Mouse (Mus musculus) forebrain, embryonic 10.5 days (tissue): ENCODE data around the gene Stab2. TPM values are rescaled to one million over a fixed set of nuclear protein-coding genes. Genes with fewer than 3 reads are reported as not detected.

Source experiments
- DNase-seq: peaks from one replicate; pipeline ENCODE4 v3.0.0-alpha.2; 2017; ENCODE audit warnings: low spot score; ENCODE audit errors: extremely low spot score
- H3K27ac ChIP-seq: fragments of 300-500 bp; sonication (generic); 2 replicates; pipeline ENCODE4 v1.5.1; 2016; ENCODE audit warnings: mild to moderate bottlenecking
- H3K27me3 ChIP-seq: fragments of 300-500 bp; sonication (generic); 2 replicates; pipeline ENCODE4 v1.6.1; 2016; ENCODE audit warnings: mild to moderate bottlenecking; ENCODE audit not compliant: poor library complexity, severe bottlenecking
- H3K36me3 ChIP-seq: fragments of 300-500 bp; sonication (generic); replicated peaks from 2 replicates; pipeline ENCODE4 v1.6.1; 2016; ENCODE audit warnings: mild to moderate bottlenecking, moderate library complexity
- H3K4me1 ChIP-seq: fragments of 300-500 bp; sonication (generic); 2 replicates; pipeline ENCODE4 v1.6.1; 2016
- H3K4me3 ChIP-seq: fragments of 300-500 bp; sonication (generic); 2 replicates; pipeline ENCODE4 v1.5.1; 2016; ENCODE audit warnings: mild to moderate bottlenecking, moderate library complexity
- H3K9me3 ChIP-seq: fragments of 300-500 bp; sonication (generic); 2 replicates; pipeline ENCODE4 v1.6.1; 2016; ENCODE audit warnings: mild to moderate bottlenecking, moderate library complexity
- WGBS: fragments of 180-500 bp; shearing (Covaris S2); methylation state at CpG from one replicate; pipeline ENCODE4 v1.1.7; 2016; 5-methylcytosine and 5-hydroxymethylcytosine counted together
- polyA plus RNA-seq: library from polyadenylated mRNA; unstranded; fragments of >200 nt; fragmentation: Nextera tagmentation; extraction: Ambion mirVana; gene quantifications from 2 replicates; pipeline ENCODE4 v1.2.1, GENCODE M21; 2016

Stab2 gene
- polyA plus RNA-seq = 0.02 and 0.06 TPM in 2 replicates

DNA sequence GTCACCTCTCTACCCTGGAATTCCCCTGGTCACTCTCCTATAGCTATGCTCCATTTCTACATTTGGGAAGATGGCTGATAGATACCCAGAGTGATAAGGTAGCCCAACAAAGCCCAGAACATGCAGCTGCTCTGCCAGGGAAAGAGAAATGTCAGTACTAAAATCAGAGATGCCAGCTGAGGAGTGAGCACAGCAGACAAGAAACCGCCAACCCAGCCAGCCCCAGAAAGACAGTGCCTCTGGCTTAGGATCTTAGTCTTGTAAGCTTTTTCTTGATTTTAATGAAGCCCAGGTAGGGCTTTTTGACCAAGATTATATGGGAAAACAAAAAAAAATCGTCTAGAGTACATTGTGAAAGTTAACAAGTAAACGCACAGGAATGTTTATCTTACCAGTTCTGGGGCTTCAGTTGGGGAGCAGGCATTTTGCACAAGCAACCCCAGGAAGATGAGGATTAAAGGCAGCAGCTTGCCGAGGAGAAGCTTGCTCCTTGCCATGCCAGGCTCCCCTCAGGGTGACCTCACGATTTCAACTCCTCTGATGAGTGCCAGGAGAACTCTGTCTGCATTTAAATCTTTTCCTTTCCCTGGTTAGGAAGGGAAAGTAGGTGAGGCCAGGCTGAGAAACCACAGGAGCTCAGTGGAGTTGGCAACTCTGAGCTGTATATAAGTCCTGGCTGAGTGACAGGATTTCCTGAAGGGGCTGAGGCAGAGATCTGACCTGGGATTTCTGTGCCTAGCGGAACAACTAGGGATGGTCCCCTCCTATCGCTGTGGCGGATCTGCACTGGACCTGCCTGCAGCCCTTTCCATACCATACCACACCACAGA lies at the start of gene Stab2:
Gene Stab2, minus strand, starts transcription at position 641 of the 830 bp plus-strand sequence.
- Histone ChIP-seq H3K27me3 (no peaks in the 10 kb centered on the region), H3K4me1 (no peaks in the 10 kb centered on the region), H3K9me3 (no peaks in the 10 kb centered on the region), H3K4me3 (no peak within 1 kb of the TSS), H3K27ac (no peak within 1 kb of the TSS), H3K36me3 (no peaks in the 10 kb centered on the region)
- 75% methylated on average over 8 of the region's 8 CpGs for WGBS
- no peak for DNase-seq

DNA sequence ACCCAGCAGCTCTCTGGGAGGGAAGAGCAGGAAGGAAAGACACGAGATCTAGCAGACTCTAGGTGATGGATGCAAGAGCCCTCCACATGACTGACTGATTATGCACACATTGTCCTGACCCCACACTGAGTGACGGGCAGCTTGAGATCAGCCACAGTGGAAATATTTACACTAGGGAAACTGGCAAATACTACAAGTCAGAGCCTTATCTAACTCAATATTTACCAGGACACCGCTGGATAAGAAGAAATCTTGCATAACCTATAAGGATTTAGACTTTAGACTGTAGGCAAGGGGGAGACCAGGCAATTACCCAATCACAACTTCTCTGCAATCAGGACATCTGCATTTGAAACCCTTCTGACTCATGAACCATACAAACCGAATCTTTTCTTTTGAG lies 43.9 kb upstream of the Stab2 start:
- H3K27ac ChIP-seq = no peak overlapping the region
- DNase-seq = no peak
- WGBS = 77% methylated on average over 4 of the region's 4 CpGs
- H3K9me3 ChIP-seq = no peaks in the 10 kb centered on the region
- peaks cover 6% of the 10 kb centered on the region for H3K4me1 ChIP-seq
- no peaks in the 10 kb centered on the region for H3K36me3 ChIP-seq
- H3K27me3 ChIP-seq = peaks cover 15% of the 10 kb centered on the region
- H3K4me3 ChIP-seq = no peak overlapping the region

DNA sequence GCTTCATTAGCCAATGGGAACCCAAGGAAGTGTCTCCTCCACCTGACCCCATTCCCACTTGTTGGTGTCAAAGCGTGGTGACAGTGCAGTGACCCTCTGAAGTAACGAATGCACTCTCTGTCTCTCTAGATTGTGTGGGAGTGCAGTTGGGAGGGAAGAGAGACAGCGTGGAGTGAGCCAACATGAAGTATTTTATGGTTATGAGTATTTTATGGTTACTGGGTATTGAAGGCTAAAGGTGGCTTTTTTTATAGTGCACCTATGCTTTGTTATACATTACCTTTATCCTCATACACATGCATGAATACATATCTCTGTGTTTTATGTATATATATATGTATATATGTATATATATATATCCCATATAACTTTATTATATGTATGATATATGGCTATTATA lies 41.4 kb upstream of the Stab2 start:
- H3K4me3 ChIP-seq = no peak overlapping the region
- H3K4me1 ChIP-seq = peaks cover 26% of the 10 kb centered on the region
- no peaks in the 10 kb centered on the region for H3K9me3 ChIP-seq
- 83% methylated on average over 3 of the region's 3 CpGs for WGBS
- no peak for DNase-seq
- H3K36me3 ChIP-seq = no peaks in the 10 kb centered on the region
- peaks cover 6% of the 10 kb centered on the region for H3K27me3 ChIP-seq
- no peak overlapping the region for H3K27ac ChIP-seq

DNA sequence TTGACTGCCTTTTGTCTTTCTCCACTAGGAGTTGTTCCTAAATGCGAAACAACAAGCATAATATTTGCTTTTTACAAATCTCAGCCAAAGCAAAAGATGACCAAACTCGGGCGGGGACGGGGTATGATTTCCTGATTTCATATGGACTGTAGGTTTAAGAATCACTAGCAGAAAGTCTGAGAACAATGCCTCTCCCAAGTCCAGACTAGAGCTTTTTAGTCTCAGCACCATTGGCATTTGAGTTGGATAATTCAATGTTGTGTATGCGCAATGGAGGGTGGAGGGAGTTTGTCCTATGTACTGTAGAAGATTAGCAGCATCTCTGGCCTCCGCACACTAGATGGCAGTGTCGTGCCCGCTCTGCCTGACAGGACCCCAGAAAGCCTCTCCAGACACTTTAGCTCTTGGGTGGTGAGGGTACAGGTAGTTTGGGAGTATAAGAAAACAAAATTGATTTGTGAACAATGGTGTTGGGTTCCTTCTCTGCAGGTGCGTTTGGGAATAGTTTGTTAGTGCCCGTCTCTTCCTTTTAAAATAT lies 39.2 kb upstream of the Stab2 start:
- peaks cover 26% of the 10 kb centered on the region for H3K4me1 ChIP-seq
- H3K9me3 ChIP-seq = no peaks in the 10 kb centered on the region
- H3K27ac ChIP-seq = peak overlapping the region; percentile 76
- H3K4me3 ChIP-seq = no peak overlapping the region
- peaks cover 7% of the 10 kb centered on the region; the same call in 1 of the 2 replicates for H3K27me3 ChIP-seq
- 84% methylated on average over 10 of the region's 10 CpGs for WGBS
- no peak for DNase-seq
- H3K36me3 ChIP-seq = no peaks in the 10 kb centered on the region

DNA sequence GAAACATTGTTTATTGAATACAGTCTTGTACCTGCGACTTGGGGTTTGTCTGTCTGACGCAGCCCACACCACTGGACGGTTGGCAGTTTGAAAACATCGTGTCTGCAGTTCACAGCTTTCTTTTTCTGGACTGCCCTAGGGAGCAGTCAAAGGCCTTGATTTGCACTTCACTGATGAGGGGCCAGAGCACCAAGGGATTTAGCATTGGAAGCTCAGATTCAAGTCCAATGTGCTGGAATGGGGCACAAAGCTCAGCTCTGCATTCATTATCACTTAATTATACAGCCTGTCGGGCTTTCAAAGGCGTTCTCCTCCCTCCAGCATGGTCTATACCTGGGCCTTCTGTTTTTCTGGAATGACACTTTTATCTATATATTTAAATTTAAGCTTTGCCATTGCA lies 38.6 kb upstream of the Stab2 start:
- 29% methylated on average over 6 of the region's 6 CpGs for WGBS
- no peaks in the 10 kb centered on the region for H3K9me3 ChIP-seq
- no peaks in the 10 kb centered on the region for H3K36me3 ChIP-seq
- peaks cover 28% of the 10 kb centered on the region for H3K4me1 ChIP-seq
- H3K27ac ChIP-seq = peak overlapping the region; percentile 76
- no peak overlapping the region for H3K4me3 ChIP-seq
- peaks cover 7% of the 10 kb centered on the region; the same call in 1 of the 2 replicates for H3K27me3 ChIP-seq
- peak; percentile 44 for DNase-seq

DNA sequence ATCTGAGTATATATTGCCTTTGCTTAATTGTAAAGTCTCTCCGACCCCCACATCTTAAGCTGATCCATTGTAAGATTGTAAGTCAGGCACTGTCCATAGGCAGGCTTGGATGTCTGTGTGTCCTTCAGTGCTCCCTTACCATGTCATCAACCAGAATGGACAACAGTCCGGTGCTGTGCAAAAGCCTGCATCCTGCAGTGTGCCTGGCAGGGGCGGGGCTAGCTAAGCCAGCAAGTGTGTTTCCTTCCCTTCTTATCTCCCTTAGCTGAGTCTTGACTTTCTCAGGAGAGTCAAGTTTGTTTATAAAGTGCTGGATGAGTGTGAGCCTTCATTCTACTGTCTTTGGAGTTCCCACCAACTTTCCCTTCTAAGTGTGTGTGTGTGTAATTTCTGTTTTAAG lies 37.4 kb upstream of the Stab2 start:
- no peak for DNase-seq
- 75% methylated on average over 3 of the region's 3 CpGs for WGBS
- Histone ChIP-seq H3K9me3 (no peaks in the 10 kb centered on the region), H3K4me3 (no peak overlapping the region), H3K4me1 (peaks cover 33% of the 10 kb centered on the region), H3K36me3 (no peaks in the 10 kb centered on the region), H3K27ac (peak overlapping the region; percentile 76), H3K27me3 (peaks cover 7% of the 10 kb centered on the region; the same call in 1 of the 2 replicates)

DNA sequence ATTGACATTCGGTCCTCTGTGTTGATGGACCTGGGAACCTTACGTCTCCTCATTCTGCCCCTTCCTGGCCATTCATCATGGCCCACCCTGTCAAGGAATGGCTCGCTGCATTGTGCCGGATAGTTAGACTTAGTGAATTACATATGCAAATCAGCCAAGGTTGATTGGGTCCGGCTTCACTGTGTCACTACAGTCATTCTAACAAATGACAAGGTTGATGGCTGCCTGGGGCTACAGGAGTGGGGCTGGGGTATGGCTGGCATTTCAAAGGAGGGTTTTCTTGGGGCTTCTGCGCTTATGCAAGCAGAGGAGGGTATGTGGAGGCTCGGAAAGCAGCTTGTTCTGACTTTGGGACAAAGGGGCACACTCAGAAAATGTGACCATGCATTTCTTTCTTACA lies 33.4 kb upstream of the Stab2 start:
- peaks cover 29% of the 10 kb centered on the region for H3K27me3 ChIP-seq
- no peak for DNase-seq
- no peaks in the 10 kb centered on the region for H3K9me3 ChIP-seq
- H3K27ac ChIP-seq = no peak overlapping the region
- peaks cover 34% of the 10 kb centered on the region for H3K4me1 ChIP-seq
- no peak overlapping the region for H3K4me3 ChIP-seq
- whole genome bisulfite sequencing = 82% methylated on average over 7 of the region's 7 CpGs
- H3K36me3 ChIP-seq = no peaks in the 10 kb centered on the region

DNA sequence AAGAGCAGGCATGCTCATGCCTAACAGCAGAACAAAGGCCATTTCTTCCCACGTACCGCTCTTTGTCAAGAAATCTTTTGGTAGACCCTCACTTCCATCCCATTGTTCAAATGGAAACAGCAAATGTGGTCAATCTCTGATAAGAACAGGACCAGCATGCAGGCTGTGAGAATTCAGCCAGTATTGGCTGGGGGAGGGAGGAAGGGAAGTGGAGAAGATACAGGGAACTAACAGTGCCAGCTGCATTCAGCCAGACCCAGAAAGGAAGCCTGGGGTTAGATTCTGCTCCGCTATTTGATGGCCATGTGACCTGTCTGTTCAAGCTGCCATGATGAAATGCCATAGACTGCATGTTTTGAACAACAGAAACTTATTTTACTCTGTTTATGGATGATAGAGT lies 32.0 kb upstream of the Stab2 start:
- no peaks in the 10 kb centered on the region for H3K36me3 ChIP-seq
- no peak for DNase-seq
- H3K4me1 ChIP-seq = peaks cover 34% of the 10 kb centered on the region
- H3K4me3 ChIP-seq = no peak overlapping the region
- peaks cover 44% of the 10 kb centered on the region for H3K27me3 ChIP-seq
- WGBS = 92% methylated on average over 3 of the region's 3 CpGs
- no peak overlapping the region for H3K27ac ChIP-seq
- H3K9me3 ChIP-seq = no peaks in the 10 kb centered on the region

DNA sequence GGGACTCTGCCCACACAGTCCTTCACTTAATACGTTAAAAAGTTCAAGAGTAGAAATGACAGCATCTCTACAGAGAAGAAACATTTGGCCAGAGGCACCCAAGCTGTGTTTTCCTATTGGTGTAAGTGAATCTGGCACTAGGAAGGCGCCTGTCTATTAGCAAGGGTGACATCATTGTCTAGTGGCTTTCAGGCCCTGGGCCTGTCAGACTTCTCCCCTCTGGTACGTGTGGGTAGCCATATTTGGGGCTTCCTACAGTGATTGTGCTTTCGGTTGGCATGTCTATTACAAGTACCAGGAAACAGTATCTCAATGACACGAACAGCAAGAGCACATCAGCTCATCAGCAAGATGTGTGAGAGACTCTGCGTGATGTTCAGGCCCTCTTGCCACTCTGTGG lies 31.5 kb upstream of the Stab2 start:
- Histone ChIP-seq H3K9me3 (no peaks in the 10 kb centered on the region), H3K4me1 (peaks cover 32% of the 10 kb centered on the region), H3K36me3 (no peaks in the 10 kb centered on the region), H3K27me3 (peaks cover 47% of the 10 kb centered on the region), H3K27ac (no peak overlapping the region), H3K4me3 (no peak overlapping the region)
- no peak for DNase-seq
- 90% methylated on average over 6 of the region's 6 CpGs for WGBS

DNA sequence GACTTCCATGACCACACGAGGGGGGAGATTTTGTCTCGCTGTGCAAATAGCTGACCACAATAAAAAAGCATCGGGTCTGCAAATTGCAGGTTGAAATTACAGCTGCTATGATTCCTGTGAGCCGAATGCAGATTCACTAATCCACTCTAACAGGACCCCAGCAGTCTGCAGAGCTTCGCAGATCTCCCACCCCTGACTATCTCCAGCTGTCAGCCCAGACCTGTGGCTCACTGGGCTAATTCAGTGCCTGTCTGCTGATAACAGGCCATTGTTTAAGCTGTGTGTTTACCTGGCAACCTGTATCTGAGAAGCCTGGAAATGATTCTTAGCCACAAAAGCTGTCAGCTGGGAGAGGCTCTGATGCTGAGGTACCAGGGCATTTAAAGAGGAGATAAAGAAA lies 29.2 kb upstream of the Stab2 start:
- peaks cover 53% of the 10 kb centered on the region for H3K27me3 ChIP-seq
- peaks cover 32% of the 10 kb centered on the region for H3K4me1 ChIP-seq
- WGBS = 42% methylated on average over 5 of the region's 5 CpGs
- no peak overlapping the region for H3K4me3 ChIP-seq
- H3K27ac ChIP-seq = peak overlapping the region; percentile 41; the same call in 1 of the 2 replicates
- no peaks in the 10 kb centered on the region for H3K9me3 ChIP-seq
- no peak for DNase-seq
- no peaks in the 10 kb centered on the region for H3K36me3 ChIP-seq

DNA sequence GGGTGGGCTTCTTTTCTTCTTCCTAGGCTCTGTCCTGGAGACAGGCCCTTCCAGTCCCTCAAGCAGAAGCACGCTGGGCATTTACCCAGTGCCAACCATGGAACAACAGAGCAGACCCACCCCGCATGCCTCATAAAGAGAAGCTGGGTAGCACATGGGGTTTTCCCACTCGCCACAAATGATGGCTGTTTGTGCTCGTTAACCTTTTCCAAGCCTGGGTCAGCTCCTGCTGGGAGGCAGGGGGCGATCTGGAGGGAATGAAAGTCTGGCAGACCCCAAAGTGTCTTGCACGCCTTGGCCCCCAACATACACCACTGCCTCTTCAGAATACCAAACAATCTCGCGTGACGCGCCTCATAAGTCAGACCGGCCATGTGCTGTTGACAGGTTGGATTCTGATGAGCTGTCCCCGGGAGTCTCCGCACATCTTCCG lies 28.5 kb upstream of the Stab2 start:
- no peak for DNase-seq
- 56% methylated on average over 14 of the region's 14 CpGs for WGBS
- Histone ChIP-seq H3K36me3 (no peaks in the 10 kb centered on the region), H3K9me3 (no peaks in the 10 kb centered on the region), H3K27me3 (peaks cover 53% of the 10 kb centered on the region), H3K27ac (peak overlapping the region; percentile 69; the same call in 1 of the 2 replicates), H3K4me3 (peak overlapping the region; percentile 14; the same call in 1 of the 2 replicates), H3K4me1 (peaks cover 29% of the 10 kb centered on the region)

DNA sequence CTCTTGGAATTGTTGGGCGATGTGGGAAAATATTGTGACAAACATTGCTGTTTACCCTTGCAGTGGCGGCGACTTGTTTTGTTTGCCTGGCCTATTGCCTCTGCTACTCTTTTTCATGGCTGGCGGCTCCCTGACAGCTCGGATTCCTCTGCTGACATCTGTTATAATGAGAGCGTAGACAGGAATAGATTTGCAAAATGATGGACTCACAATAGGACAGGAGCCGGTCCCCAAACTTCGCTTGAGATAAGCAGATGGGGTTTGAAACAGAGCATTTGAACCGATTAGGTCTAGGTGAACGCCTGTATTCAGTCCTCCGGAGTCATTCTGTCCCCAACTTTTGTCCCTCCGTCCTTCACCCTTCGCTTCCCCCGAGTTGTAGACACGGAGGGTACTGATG lies 28.0 kb upstream of the Stab2 start:
- H3K9me3 ChIP-seq = no peaks in the 10 kb centered on the region
- peaks cover 57% of the 10 kb centered on the region for H3K27me3 ChIP-seq
- H3K4me1 ChIP-seq = peaks cover 25% of the 10 kb centered on the region
- no peak for DNase-seq
- H3K27ac ChIP-seq = peak overlapping the region; percentile 69; the same call in 1 of the 2 replicates
- WGBS = 52% methylated on average over 15 of the region's 15 CpGs
- 0 out of 2 replicates have a peak overlapping the region, but pooled peaks have one; percentile 14 for H3K4me3 ChIP-seq
- no peaks in the 10 kb centered on the region for H3K36me3 ChIP-seq

DNA sequence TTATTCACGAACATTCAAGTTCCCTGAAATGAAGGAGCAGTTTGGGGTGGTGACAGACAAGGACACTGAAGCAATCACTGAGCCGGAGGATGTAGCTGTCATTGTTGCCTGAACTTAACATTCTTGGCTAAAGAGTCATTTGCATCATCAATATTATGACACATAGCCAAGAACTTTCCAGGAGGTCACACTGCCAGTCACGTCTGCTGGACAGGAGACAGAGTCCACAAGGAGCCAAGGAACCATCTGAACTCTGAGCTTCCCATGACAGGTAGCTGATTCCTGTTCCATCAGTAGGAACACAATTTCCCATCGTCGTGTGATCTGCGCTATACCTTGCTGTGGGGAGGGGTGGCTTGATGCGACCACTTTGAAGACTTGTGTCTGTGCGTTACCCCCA lies 24.9 kb upstream of the Stab2 start:
- no peak for DNase-seq
- no peaks in the 10 kb centered on the region for H3K9me3 ChIP-seq
- peaks cover 62% of the 10 kb centered on the region for H3K27me3 ChIP-seq
- WGBS = 87% methylated on average over 8 of the region's 8 CpGs
- no peak overlapping the region for H3K4me3 ChIP-seq
- no peaks in the 10 kb centered on the region for H3K36me3 ChIP-seq
- H3K27ac ChIP-seq = no peak overlapping the region
- H3K4me1 ChIP-seq = peaks cover 25% of the 10 kb centered on the region
